Mouse (Mus musculus): ENCODE data around the gene Tmem125. TPM values are rescaled to one million over a fixed set of nuclear protein-coding genes. Genes with fewer than 3 reads are reported as not detected.

Gene Tmem125
- 0.95 TPM in 1 of 2 replicates, not detected in the other for polyA plus RNA-seq (2011; ENCODE audit: insufficient read length, low read depth, missing spikeins)

- TF ChIP-seq CTCF (IDR thresholded peaks at IDR 0.05; ENCODE audit: borderline replicate concordance, insufficient read depth, low read length): no peak
- no peak for TF ChIP-seq POLR2A (IDR thresholded peaks at IDR 0.05; ENCODE audit: low read depth, low read length)
- H3K4me3 ChIP-seq (ENCODE audit: insufficient read depth, low read length): no peak within 1 kb of the TSS
- H3K27ac ChIP-seq (ENCODE audit: insufficient read depth, low read length): no peak within 1 kb of the TSS
- H3K4me1 ChIP-seq (ENCODE audit: control insufficient read depth, insufficient read depth, low read length): peaks cover 2% of the 10 kb centered on the region; the same call in 1 of the 2 replicates
These were observed at the start of gene Tmem125 for GRCm38 (mm10) chr4:118543592-118544260. Tmem125 (minus strand) TSS chr4:118544044.

DNA sequence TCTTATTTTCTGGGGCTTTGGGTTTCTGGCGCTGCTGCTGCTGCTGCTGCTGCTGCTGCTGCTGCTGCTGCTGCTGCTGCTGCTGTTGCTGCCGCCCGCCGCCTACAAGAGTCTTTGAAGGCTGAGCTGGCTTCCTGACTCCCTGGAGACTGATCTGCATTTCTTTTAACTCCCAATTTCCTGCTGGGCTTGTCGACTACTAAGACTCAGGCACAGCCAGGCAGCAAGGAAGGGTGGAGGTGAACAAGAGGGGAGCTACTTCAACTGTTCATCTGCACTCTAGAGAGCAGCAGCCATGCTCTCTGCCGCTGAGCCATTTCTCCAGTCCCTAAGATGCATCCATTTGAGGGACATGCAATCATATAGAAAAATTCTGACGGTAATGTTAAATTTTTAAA, 45.9 kb upstream of the Tmem125 start:
- Histone ChIP-seq H3K27ac (ENCODE audit: insufficient read depth, low read length) (no peak overlapping the region), H3K4me1 (ENCODE audit: control insufficient read depth, insufficient read depth, low read length) (no peaks in the 10 kb centered on the region), H3K4me3 (ENCODE audit: insufficient read depth, low read length) (no peak overlapping the region)
- TF ChIP-seq CTCF (IDR thresholded peaks at IDR 0.05; ENCODE audit: borderline replicate concordance, insufficient read depth, low read length): no peak
- no peak for TF ChIP-seq POLR2A (IDR thresholded peaks at IDR 0.05; ENCODE audit: low read depth, low read length)

- no peak overlapping the region for H3K27ac ChIP-seq (ENCODE audit: insufficient read depth, low read length)
- no peak overlapping the region for H3K4me3 ChIP-seq (ENCODE audit: insufficient read depth, low read length)
- no peaks in the 10 kb centered on the region for H3K4me1 ChIP-seq (ENCODE audit: control insufficient read depth, insufficient read depth, low read length)
- TF ChIP-seq POLR2A (IDR thresholded peaks at IDR 0.05; ENCODE audit: low read depth, low read length): no peak
- TF ChIP-seq CTCF (IDR thresholded peaks at IDR 0.05; ENCODE audit: borderline replicate concordance, insufficient read depth, low read length): no peak
These were observed 45.3 kb upstream of the Tmem125 start for GRCm38 (mm10) chr4:118589053-118589732.

- H3K27ac ChIP-seq (ENCODE audit: insufficient read depth, low read length): no peak overlapping the region
- no peak overlapping the region for H3K4me3 ChIP-seq (ENCODE audit: insufficient read depth, low read length)
- TF ChIP-seq POLR2A (IDR thresholded peaks at IDR 0.05; ENCODE audit: low read depth, low read length) (no peak), CTCF (IDR thresholded peaks at IDR 0.05; ENCODE audit: borderline replicate concordance, insufficient read depth, low read length) (no peak)
- no peaks in the 10 kb centered on the region for H3K4me1 ChIP-seq (ENCODE audit: control insufficient read depth, insufficient read depth, low read length)
These were observed 38.8 kb upstream of the Tmem125 start for GRCm38 (mm10) chr4:118582629-118583028.

DNA sequence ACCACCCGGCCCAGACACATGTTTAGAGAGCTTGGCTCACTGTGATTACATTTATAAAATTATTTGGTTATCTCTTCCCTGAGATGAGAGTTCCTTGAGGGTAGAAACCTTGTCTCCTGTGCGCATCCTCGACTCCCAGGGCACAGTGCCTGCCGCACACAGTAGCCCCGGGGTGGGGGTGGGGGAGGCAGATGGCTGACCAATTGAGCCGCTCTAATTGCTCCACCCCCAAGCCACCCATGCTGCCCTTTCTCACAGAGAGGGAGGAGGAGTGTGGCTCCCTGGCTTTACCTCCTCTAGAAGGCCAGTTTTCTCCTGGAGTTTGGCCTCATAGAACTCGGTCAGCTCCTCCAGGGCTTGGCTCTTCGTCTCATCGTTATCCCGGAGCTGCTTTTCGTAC, 37.7 kb upstream of the Tmem125 start:
- no peak for TF ChIP-seq CTCF (IDR thresholded peaks at IDR 0.05; ENCODE audit: borderline replicate concordance, insufficient read depth, low read length)
- no peak for TF ChIP-seq POLR2A (IDR thresholded peaks at IDR 0.05; ENCODE audit: low read depth, low read length)

GRCm38 (mm10) chr4:118579313-118579712, 35.5 kb upstream of the Tmem125 start:
- TF ChIP-seq CTCF (IDR thresholded peaks at IDR 0.05; ENCODE audit: borderline replicate concordance, insufficient read depth, low read length) (peak; percentile 37; the same call in 1 of the 2 replicates), POLR2A (IDR thresholded peaks at IDR 0.05; ENCODE audit: low read depth, low read length) (no peak)
- no peaks in the 10 kb centered on the region for H3K4me1 ChIP-seq (ENCODE audit: control insufficient read depth, insufficient read depth, low read length)
- H3K27ac ChIP-seq (ENCODE audit: insufficient read depth, low read length): no peak overlapping the region
- no peak overlapping the region for H3K4me3 ChIP-seq (ENCODE audit: insufficient read depth, low read length)

More for the DNA sequence above, 37.7 kb upstream of the Tmem125 start:
- Histone ChIP-seq H3K27ac (ENCODE audit: insufficient read depth, low read length) (no peak overlapping the region), H3K4me1 (ENCODE audit: control insufficient read depth, insufficient read depth, low read length) (no peaks in the 10 kb centered on the region), H3K4me3 (ENCODE audit: insufficient read depth, low read length) (no peak overlapping the region)

DNA sequence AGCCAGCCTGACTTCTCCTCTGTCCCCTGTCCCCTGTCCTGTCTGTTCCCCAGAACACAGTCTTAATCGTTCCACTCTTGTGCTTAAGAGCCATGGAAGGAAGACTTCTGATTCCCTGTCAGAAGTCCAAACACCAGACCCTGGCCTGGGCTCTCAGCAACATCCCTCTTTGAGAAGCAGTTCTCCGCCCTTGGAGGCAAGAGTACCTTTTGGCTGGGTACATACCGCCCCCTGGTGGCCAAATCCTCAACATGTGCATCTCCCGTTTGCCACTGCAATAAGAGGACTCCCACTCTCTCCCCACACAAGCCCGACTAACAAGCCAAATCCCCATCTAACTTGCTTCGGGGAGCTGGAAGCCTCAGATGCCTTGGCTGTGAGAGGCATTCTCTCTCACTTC, 32.3 kb upstream of the Tmem125 start:
- peak; percentile 76 for TF ChIP-seq CTCF (IDR thresholded peaks at IDR 0.05; ENCODE audit: borderline replicate concordance, insufficient read depth, low read length)
- no peak for TF ChIP-seq POLR2A (IDR thresholded peaks at IDR 0.05; ENCODE audit: low read depth, low read length)
- H3K4me1 ChIP-seq (ENCODE audit: control insufficient read depth, insufficient read depth, low read length): no peaks in the 10 kb centered on the region

GRCm38 (mm10) chr4:118571441-118571840, 27.6 kb upstream of the Tmem125 start:
- H3K4me3 ChIP-seq (ENCODE audit: insufficient read depth, low read length): no peak overlapping the region
- TF ChIP-seq CTCF (IDR thresholded peaks at IDR 0.05; ENCODE audit: borderline replicate concordance, insufficient read depth, low read length): no peak
- no peak for TF ChIP-seq POLR2A (IDR thresholded peaks at IDR 0.05; ENCODE audit: low read depth, low read length)
- H3K27ac ChIP-seq (ENCODE audit: insufficient read depth, low read length): no peak overlapping the region
- no peaks in the 10 kb centered on the region for H3K4me1 ChIP-seq (ENCODE audit: control insufficient read depth, insufficient read depth, low read length)

More for the DNA sequence above, 32.3 kb upstream of the Tmem125 start:
- Histone ChIP-seq H3K4me3 (ENCODE audit: insufficient read depth, low read length) (no peak overlapping the region), H3K27ac (ENCODE audit: insufficient read depth, low read length) (no peak overlapping the region)

GRCm38 (mm10) chr4:118569320-118569719, 25.5 kb upstream of the Tmem125 start:
- no peak overlapping the region for H3K4me3 ChIP-seq (ENCODE audit: insufficient read depth, low read length)

GRCm38 (mm10) chr4:118568709-118569108, 24.9 kb upstream of the Tmem125 start:
- no peak overlapping the region for H3K4me3 ChIP-seq (ENCODE audit: insufficient read depth, low read length)
- no peaks in the 10 kb centered on the region for H3K4me1 ChIP-seq (ENCODE audit: control insufficient read depth, insufficient read depth, low read length)
- no peak overlapping the region for H3K27ac ChIP-seq (ENCODE audit: insufficient read depth, low read length)
- TF ChIP-seq POLR2A (IDR thresholded peaks at IDR 0.05; ENCODE audit: low read depth, low read length): no peak
- no peak for TF ChIP-seq CTCF (IDR thresholded peaks at IDR 0.05; ENCODE audit: borderline replicate concordance, insufficient read depth, low read length)

More at GRCm38 (mm10) chr4:118569320-118569719, 25.5 kb upstream of the Tmem125 start:
- Histone ChIP-seq H3K27ac (ENCODE audit: insufficient read depth, low read length) (no peak overlapping the region), H3K4me1 (ENCODE audit: control insufficient read depth, insufficient read depth, low read length) (no peaks in the 10 kb centered on the region)
- TF ChIP-seq CTCF (IDR thresholded peaks at IDR 0.05; ENCODE audit: borderline replicate concordance, insufficient read depth, low read length): no peak
- no peak for TF ChIP-seq POLR2A (IDR thresholded peaks at IDR 0.05; ENCODE audit: low read depth, low read length)

Measured in embryonic fibroblast, embryonic 13.5 days (primary cell).